Mouse (Mus musculus): ENCODE data around the gene Slc47a2.
A peak's percentile ranks its signal among the peaks of the same experiment; 100 is the strongest.

Gene Slc47a2

DNA sequence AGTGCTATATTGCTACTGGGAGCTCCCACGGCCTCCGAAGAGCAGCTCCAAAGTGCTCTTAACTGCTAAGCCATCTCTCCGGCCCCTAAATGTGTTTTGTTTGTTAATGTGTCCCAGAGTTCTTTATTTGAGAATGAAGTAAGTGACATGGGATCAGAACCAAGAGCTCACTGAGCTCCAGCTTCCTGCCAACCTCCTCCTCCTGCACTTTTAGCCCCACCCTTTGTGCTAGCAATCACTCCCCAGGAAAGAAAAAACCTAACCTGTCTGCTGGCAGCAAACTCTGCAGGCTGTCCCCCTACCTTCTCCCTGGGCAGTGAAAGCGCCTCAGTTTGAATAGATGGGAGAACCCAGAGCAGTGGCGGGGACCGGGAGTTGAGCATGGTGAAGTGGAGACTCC is 13.5 kb upstream of the Slc47a2 start:
- no peaks in the 10 kb centered on the region for H3K36me3 ChIP-seq (ENCODE audit: control insufficient read depth, insufficient read depth, low read length, poor library complexity, severe bottlenecking)
- DNase-seq (ENCODE audit: low read depth, low spot score) = no peak
- H3K27me3 ChIP-seq (ENCODE audit: control insufficient read depth, insufficient read depth, low read length, poor library complexity, severe bottlenecking) = no peaks in the 10 kb centered on the region

DNA sequence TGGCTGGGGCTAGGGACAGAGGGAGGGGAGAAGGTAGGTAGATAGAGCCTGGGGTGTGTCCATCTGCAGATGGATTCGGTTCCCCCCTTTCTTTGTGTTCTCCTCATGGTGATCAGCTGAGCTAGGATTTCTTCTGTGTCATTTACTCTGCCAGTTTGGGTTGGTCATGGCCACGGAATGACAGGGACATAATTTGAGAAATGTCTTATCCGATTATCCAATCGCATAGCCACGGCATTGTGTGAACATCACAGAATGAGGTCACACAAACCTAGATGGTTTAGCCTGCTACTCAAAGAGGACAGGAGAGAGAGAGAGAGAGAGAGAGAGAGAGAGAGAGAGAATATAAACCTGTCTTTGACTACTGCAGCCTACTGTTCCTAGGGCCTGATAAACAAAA is 12.7 kb upstream of the Slc47a2 start:
- H3K27me3 ChIP-seq (ENCODE audit: control insufficient read depth, insufficient read depth, low read length, poor library complexity, severe bottlenecking) = no peaks in the 10 kb centered on the region
- no peak for DNase-seq (ENCODE audit: low read depth, low spot score)
- no peaks in the 10 kb centered on the region for H3K36me3 ChIP-seq (ENCODE audit: control insufficient read depth, insufficient read depth, low read length, poor library complexity, severe bottlenecking)

DNA sequence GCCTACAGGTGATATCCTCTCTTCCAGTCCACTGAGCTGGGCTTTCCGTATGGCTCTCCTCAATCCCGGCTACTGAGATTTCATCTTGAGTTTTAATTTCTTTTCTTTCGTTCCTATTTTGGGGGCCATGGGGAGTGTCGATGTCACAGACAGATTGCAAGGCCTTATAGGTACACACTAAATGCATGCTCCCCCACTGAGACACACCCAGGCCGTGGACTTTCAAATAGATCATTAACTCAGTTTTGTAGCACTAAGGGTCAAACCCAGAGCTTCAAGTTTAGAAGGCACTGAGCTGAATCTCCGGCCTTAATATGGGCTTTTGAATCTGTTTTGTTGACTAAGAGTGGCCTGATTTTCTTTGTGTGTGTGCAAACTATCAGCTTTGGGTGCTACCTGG is 11.7 kb upstream of the Slc47a2 start:
- H3K36me3 ChIP-seq (ENCODE audit: control insufficient read depth, insufficient read depth, low read length, poor library complexity, severe bottlenecking) = no peaks in the 10 kb centered on the region
- no peak for DNase-seq (ENCODE audit: low read depth, low spot score)
- no peaks in the 10 kb centered on the region for H3K27me3 ChIP-seq (ENCODE audit: control insufficient read depth, insufficient read depth, low read length, poor library complexity, severe bottlenecking)

DNA sequence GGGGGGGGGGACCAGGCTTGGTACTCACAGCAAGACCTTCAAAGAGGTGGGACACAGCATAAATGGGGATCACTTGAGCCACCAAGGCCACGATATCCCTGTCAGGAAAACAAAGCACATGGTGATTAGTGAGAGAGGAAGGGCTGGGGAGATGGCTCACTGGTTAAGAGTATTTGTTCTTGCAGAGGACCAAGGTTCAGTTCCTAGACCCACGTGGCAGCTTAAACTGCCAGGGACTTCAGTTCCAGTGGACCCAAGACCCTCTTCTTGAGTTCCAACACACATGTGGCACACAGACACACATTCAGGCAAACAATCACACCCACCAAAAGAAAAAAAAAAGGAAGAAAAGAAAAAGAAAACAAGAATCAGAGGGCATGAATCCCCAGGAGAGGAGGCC is 10.4 kb upstream of the Slc47a2 start:
- Histone ChIP-seq H3K36me3 (ENCODE audit: control insufficient read depth, insufficient read depth, low read length, poor library complexity, severe bottlenecking) (no peaks in the 10 kb centered on the region), H3K27me3 (ENCODE audit: control insufficient read depth, insufficient read depth, low read length, poor library complexity, severe bottlenecking) (no peaks in the 10 kb centered on the region)
- no peak for DNase-seq (ENCODE audit: low read depth, low spot score)

DNA sequence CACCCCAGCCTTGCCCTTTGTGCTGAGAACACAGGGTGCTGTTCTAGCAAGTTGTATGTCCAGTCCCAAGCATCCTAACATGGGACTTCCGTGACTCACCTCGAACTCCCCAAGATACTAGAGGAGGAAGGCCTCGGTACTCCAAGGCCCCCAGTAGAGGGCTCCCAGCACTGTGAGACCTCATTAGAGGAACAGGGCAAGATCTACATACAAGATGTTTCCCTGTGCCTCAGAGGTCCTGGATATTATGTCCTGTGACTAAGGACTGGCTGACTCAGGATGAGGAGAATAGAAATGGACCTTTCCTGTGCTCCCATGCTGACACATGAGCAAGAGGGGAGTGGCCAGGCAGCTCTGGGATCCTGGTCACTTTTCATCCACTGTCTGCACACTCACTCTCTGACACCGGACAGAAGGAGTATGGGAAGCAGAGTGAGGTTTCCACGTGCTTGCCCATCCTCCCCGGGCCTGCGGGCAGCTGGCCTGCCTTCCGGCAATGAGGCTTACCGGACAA is 9.5 kb upstream of the Slc47a2 start:
- H3K27me3 ChIP-seq (ENCODE audit: control insufficient read depth, insufficient read depth, low read length, poor library complexity, severe bottlenecking) = no peaks in the 10 kb centered on the region
- DNase-seq (ENCODE audit: low read depth, low spot score) = no peak
- no peaks in the 10 kb centered on the region for H3K36me3 ChIP-seq (ENCODE audit: control insufficient read depth, insufficient read depth, low read length, poor library complexity, severe bottlenecking)

DNA sequence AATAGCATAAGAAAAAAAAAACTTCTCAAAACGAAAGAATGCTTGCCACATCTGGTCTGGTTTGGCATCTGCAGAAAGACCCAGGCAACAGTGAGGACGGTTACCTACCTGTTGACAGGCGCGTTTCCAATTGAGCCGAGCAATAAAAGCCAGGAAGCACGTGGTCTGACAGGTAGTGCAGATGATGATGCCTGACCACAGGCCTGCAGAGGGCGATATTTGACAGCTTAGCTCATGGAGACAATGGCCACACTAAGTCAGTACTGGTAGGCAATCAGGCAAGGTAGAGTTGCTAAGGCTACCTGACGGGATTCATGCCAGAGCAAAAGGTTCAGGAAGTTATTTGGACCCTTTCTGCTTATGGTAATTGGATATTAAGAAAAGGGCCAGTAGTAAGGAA is 6.7 kb upstream of the Slc47a2 start:
- no peaks in the 10 kb centered on the region for H3K36me3 ChIP-seq (ENCODE audit: control insufficient read depth, insufficient read depth, low read length, poor library complexity, severe bottlenecking)
- DNase-seq (ENCODE audit: low read depth, low spot score) = peak; percentile 80
- H3K27me3 ChIP-seq (ENCODE audit: control insufficient read depth, insufficient read depth, low read length, poor library complexity, severe bottlenecking) = no peaks in the 10 kb centered on the region

DNA sequence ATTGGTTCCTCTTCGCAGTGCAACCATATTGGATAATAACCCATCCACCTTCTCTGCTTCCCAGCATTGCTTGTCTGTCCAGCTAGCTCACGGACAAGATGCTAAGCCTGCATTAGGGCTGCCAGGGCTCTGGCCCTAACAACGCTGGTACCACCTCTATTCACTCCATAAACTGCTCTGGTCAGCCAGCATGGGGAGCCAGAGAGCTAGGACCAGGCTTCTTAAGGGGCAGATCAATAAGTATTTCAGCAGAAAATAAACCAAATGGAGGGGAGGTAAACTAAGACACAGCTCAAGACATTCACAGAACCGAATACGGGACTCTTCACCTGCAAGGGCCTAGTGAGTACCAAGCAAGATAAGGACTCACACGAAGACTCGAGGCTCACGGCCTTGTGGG is 3.5 kb upstream of the Slc47a2 start:
- Histone ChIP-seq H3K27me3 (ENCODE audit: control insufficient read depth, insufficient read depth, low read length, poor library complexity, severe bottlenecking) (no peaks in the 10 kb centered on the region), H3K36me3 (ENCODE audit: control insufficient read depth, insufficient read depth, low read length, poor library complexity, severe bottlenecking) (no peaks in the 10 kb centered on the region)
- DNase-seq (ENCODE audit: low read depth, low spot score) = no peak

DNA sequence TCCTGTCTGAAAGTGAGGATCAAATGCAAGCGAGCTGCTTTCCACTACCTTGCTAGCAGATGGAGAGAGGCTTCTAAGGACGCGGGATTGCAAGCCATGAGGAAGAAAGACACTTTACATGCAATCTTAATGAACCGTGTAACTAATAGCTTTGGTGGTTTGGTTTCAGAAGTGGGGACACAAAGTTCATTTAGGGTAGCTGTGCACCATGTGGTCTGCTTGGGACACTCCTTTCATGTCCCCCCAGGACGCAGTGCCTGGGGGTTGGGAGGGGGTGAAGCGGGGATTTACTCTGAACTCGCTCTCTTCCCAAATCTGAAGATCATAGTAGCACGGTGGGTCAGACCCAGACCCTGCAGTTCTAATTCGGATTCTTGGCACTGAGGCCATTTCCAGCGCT is 689 bp downstream of the Slc47a2 start:
- no peaks in the 10 kb centered on the region for H3K27me3 ChIP-seq (ENCODE audit: control insufficient read depth, insufficient read depth, low read length, poor library complexity, severe bottlenecking)
- no peak for DNase-seq (ENCODE audit: low read depth, low spot score)
- H3K36me3 ChIP-seq (ENCODE audit: control insufficient read depth, insufficient read depth, low read length, poor library complexity, severe bottlenecking) = no peaks in the 10 kb centered on the region

DNA sequence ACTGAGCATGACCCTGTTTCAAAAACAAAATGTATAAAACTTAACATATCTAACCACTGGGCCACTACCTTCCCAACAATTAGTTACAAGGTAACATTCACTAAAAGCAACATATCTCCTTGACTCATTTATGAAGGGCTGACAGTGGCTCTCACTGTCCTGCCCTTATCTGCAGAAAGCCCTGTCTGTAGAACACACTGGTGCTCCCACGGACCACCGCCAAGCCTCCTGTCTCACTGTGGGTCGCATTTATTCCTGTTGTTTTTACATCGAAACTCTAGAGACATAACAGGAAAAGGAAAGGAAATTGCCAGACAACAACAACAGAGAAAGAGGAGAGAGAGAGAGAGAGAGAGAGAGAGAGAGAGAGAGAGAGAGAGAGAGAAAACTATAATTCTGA is 1.4 kb downstream of the Slc47a2 start:
- no peak for DNase-seq (ENCODE audit: low read depth, low spot score)
- Histone ChIP-seq H3K27me3 (ENCODE audit: control insufficient read depth, insufficient read depth, low read length, poor library complexity, severe bottlenecking) (no peaks in the 10 kb centered on the region), H3K36me3 (ENCODE audit: control insufficient read depth, insufficient read depth, low read length, poor library complexity, severe bottlenecking) (no peaks in the 10 kb centered on the region)

DNA sequence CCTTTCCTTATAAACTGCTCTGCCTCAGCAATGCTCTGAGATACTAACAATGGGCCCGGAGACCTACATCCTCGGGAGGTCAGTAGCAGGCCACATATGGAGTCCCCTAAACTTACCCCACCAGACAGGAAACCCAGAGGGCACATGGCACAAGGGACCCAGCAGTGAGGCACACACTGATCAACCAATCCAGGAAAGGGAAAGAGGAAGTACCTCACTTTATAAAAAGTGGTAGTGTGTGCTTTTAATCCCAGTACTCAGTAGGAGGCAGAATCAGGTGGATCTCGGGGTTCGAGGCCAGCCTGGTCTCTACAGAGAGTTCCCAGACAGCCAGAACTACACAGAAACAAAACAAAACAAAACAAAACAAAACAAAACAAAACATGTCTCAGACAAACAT is 2.3 kb downstream of the Slc47a2 start:
- Histone ChIP-seq H3K27me3 (ENCODE audit: control insufficient read depth, insufficient read depth, low read length, poor library complexity, severe bottlenecking) (no peaks in the 10 kb centered on the region), H3K36me3 (ENCODE audit: control insufficient read depth, insufficient read depth, low read length, poor library complexity, severe bottlenecking) (no peaks in the 10 kb centered on the region)
- DNase-seq (ENCODE audit: low read depth, low spot score) = no peak

DNA sequence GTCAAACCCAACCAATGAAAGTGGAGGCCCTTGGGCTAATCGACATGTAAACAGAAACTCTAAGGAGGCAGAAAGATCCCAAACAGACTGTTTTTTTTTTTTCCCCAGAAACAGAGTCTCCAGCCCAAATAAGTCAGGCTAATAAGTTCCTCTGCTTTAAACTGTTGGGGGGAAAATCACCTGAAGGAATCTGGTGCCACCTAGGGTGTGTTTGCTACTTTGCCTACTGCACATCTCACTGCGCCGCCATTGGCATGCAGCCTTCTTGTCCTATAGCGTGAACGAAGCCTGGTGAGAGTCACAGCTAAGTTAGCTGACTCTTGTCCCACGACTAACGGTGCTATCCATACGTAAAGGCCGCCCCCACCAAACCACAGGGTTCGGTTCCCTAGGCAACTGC is 5.1 kb downstream of the Slc47a2 start:
- peak; percentile 18 for DNase-seq (ENCODE audit: low read depth, low spot score)
- H3K36me3 ChIP-seq (ENCODE audit: control insufficient read depth, insufficient read depth, low read length, poor library complexity, severe bottlenecking) = no peaks in the 10 kb centered on the region
- H3K27me3 ChIP-seq (ENCODE audit: control insufficient read depth, insufficient read depth, low read length, poor library complexity, severe bottlenecking) = no peaks in the 10 kb centered on the region

DNA sequence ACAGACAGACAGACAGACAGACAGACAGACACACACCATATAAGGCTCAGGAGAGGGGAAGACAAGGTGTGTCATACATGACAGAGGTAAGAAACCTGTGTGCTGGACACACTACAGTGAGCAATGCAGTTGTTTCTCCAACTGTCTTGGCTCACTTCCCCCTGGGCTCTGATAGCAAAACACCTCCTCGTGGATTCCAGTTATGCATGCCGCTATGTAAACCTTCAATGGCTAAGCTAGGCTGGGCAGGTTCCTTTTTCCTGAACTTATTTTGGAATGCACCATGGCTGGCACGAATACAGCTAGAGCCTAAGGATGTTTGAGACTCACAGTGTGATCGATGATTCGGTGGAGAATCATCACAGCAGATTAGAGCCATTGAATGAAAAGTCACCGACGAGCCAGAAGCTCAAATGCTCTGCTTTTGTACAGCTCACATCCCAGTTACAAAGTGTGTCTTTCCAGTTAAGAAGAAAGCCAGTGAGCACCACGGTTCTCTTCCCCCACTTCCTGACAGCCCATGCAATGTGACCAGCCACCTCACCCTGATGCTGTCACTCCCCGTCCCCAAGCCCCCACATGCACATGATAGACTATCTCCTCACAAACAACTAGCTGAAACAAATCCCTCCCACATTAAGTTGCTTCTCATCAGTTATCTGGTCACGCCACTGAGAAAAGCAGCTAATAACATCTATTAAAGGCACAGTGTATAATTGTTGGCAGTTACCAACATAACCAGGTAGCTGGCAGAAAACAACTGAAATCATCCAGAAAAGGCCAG is 21.6 kb downstream of the Slc47a2 start:
- H3K27me3 ChIP-seq (ENCODE audit: control insufficient read depth, insufficient read depth, low read length, poor library complexity, severe bottlenecking) = no peaks in the 10 kb centered on the region
- DNase-seq (ENCODE audit: low read depth, low spot score) = no peak
- no peaks in the 10 kb centered on the region for H3K36me3 ChIP-seq (ENCODE audit: control insufficient read depth, insufficient read depth, low read length, poor library complexity, severe bottlenecking)

DNA sequence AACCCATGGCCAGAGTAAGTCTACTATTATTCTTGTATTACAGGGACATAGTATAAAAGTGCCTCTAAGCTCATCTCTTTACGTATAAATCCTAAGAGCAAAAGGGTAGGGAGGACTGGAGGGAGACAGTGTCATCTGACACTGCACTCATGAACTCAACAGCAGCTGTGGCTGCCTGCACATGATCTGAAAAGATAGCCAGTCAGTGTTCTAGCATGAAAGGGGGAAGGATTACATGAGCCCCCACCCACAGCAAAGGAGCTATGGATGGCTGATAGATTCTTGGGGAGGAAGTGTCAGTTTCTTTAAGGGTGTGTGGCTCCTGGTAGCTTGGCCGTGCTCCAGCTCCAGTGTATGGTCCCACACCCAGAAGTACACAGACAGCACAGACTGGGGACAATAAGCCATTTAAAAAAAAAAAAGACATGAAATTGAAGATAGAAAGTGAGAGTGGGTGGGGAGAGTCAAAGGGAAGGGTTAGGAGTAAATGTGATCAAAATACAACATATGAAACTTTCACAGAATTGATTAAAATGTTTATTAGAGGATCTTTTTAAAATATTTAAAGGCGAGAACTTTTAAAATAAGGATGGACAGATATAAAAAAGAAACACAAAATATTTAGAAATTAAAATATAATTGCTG is 22.6 kb downstream of the Slc47a2 start:
- no peaks in the 10 kb centered on the region for H3K36me3 ChIP-seq (ENCODE audit: control insufficient read depth, insufficient read depth, low read length, poor library complexity, severe bottlenecking)

DNA sequence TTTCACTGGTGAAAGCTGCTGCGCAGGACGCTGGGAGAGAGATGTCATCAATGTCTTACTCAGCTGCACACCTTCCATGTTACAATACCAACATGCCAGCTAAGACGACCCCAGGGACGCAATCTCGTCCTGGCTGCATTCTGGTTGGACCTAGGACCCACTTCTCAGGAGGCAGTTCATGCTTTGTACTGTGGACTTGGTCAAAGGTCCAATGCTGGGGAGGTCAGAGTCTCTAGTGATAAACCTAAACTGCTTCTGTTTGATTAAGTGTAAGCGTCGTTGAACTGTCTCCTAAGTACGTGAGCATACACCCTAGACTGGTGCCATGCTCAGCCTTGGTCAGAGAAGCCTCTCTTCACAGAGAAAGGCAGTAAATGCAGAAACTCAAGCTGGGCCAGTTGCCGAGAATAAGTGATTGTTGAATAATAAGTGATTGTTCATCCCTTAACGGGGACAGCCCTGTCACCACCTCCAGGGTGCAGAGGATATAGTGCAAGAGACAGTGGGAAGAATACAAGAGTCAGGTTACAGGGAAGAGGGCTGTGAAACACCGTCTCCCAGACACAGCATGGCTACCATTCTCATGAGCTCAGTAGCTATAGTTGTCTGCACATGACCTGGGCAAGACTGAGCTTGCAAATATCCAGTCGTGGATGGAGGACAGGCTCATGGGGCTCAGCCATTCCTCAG is 23.3 kb downstream of the Slc47a2 start:
- Histone ChIP-seq H3K27me3 (ENCODE audit: control insufficient read depth, insufficient read depth, low read length, poor library complexity, severe bottlenecking) (no peaks in the 10 kb centered on the region), H3K36me3 (ENCODE audit: control insufficient read depth, insufficient read depth, low read length, poor library complexity, severe bottlenecking) (no peaks in the 10 kb centered on the region)
- DNase-seq (ENCODE audit: low read depth, low spot score) = no peak

More for the DNA sequence above, 22.6 kb downstream of the Slc47a2 start:
- no peaks in the 10 kb centered on the region for H3K27me3 ChIP-seq (ENCODE audit: control insufficient read depth, insufficient read depth, low read length, poor library complexity, severe bottlenecking)
- no peak for DNase-seq (ENCODE audit: low read depth, low spot score)

DNA sequence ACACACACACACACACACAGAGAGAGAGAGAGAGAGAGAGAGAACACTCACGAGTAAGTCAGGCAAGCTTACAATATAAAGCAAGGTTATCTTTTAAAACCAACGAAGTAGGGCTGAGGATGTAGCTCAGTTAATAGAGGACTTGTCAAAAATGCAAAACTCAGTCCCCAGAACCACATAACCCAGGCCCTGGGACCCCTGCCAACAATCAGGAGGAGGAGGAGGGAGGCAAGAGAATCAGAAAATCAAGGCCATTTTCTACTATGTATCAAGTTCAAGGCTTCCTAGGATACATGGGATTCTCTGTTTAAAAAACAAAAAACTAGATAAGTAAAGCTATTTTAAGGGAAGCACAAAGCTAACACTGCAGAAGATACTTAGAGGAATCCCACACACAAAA is 25.8 kb downstream of the Slc47a2 start:
- Histone ChIP-seq H3K27me3 (ENCODE audit: control insufficient read depth, insufficient read depth, low read length, poor library complexity, severe bottlenecking) (no peaks in the 10 kb centered on the region), H3K36me3 (ENCODE audit: control insufficient read depth, insufficient read depth, low read length, poor library complexity, severe bottlenecking) (no peaks in the 10 kb centered on the region)
- DNase-seq (ENCODE audit: low read depth, low spot score) = no peak
